Mouse (Mus musculus) limb, embryonic 14.5 days (tissue): ENCODE measurements around the gene Syn1. TPM values are rescaled to one million over a fixed set of nuclear protein-coding genes. Genes with fewer than 3 reads are reported as not detected.

Source experiments
- ATAC-seq: fragments of 200-750 bp; cut with Nextera tagmentation; 2 replicates; pipeline ENCODE4 v1.8.0; 2017; ENCODE audit warnings: low read depth, moderate number of reproducible peaks, moderate TSS enrichment; ENCODE audit not compliant: low FRiP score
- DNase-seq: peaks from one replicate; pipeline ENCODE4 v3.0.0-alpha.2; 2015; ENCODE audit warnings: low spot score
- H3K27ac ChIP-seq: fragments of 300-500 bp; sonication (generic); replicated peaks from 2 replicates; pipeline ENCODE4 v1.5.1; 2014; ENCODE audit warnings: low read depth, mild to moderate bottlenecking, low read length, moderate library complexity, mixed read lengths
- H3K27me3 ChIP-seq: fragments of 300-500 bp; sonication (generic); 2 replicates; pipeline ENCODE4 v1.6.1; 2014; ENCODE audit warnings: low read length, mixed read lengths; ENCODE audit not compliant: control insufficient read depth, insufficient read depth
- H3K36me3 ChIP-seq: fragments of 300-500 bp; sonication (generic); 2 replicates; pipeline ENCODE4 v1.6.1; 2014; ENCODE audit warnings: mild to moderate bottlenecking, low read length, moderate library complexity, mixed read lengths; ENCODE audit not compliant: control insufficient read depth, insufficient read depth
- H3K4me1 ChIP-seq: fragments of 300-500 bp; sonication (generic); 2 replicates; pipeline ENCODE4 v1.6.1; 2014; ENCODE audit warnings: antibody characterized with exemption, low read length, mixed read lengths; ENCODE audit not compliant: control insufficient read depth, insufficient read depth
- H3K4me2 ChIP-seq: fragments of 300-500 bp; sonication (generic); replicated peaks from 2 replicates; pipeline ENCODE4 v1.6.1; 2014; ENCODE audit warnings: low read depth, mild to moderate bottlenecking, low read length, moderate library complexity; ENCODE audit not compliant: severe bottlenecking
- H3K4me3 ChIP-seq: fragments of 300-500 bp; sonication (generic); replicated peaks from 2 replicates; pipeline ENCODE4 v1.5.1; 2014; ENCODE audit warnings: low read length
- H3K9ac ChIP-seq: fragments of 300-500 bp; sonication (generic); 2 replicates; pipeline ENCODE4 v1.6.1; 2014; ENCODE audit warnings: mild to moderate bottlenecking, low read depth, low read length, moderate library complexity; ENCODE audit not compliant: severe bottlenecking
- H3K9me3 ChIP-seq: fragments of 300-500 bp; sonication (generic); 2 replicates; pipeline ENCODE4 v1.6.1; 2016; ENCODE audit warnings: low read length; ENCODE audit not compliant: control insufficient read depth
- POLR2A ChIP-seq: fragments of 200-500 bp; IDR thresholded peaks from 2 replicates; pipeline ENCODE4 v1.8.0; 2012; ENCODE audit warnings: inconsistent platforms, mild to moderate bottlenecking, moderate library complexity, borderline replicate concordance; ENCODE audit not compliant: insufficient read depth, insufficient read length; ENCODE audit errors: extremely low read depth
- WGBS: fragments of 180-500 bp; shearing (Covaris S2); extraction: QIAGEN DNeasy Blood & Tissue Kit; methylation state at CpG from one replicate; pipeline ENCODE4 v1.1.7; 2014; 5-methylcytosine and 5-hydroxymethylcytosine counted together
- polyA plus RNA-seq, 2 experiments: library from polyadenylated mRNA; depleted of rRNA in 1 of 2; stranded (reverse) in 1 of 2; unstranded in 1 of 2; fragments of >200 nt; fragmentation: Nextera tagmentation in 1 of 2; extraction: Ambion mirVana in 1 of 2; gene quantifications; 2 replicates each; pipeline versions ENCODE4 v1.2.1 to v1.2.3; 2012 to 2014

Gene Syn1
- polyA plus RNA-seq, 2 experiments, result 0.22 to 0.52 TPM

DNA sequence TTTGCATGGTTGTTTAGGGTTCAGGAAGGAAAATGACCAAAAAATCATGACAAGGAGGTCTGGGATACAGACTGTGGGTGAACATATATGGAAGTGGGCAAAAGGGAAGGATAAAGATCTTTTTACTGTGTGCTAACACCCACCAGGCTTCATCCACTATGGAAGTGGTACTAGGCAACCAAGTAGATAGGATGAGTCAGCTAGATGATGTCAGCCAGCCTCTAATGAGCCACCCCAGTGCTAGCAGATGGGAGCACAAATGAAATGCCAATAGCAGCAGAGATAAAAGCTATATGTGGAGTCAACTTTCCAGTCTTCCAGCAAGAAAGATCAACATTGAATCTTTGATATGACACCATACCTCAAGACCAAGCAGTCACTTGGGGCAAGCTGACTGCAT, 5.7 kb downstream of the Syn1 start:
- Histone ChIP-seq H3K36me3 (no peaks in the 10 kb centered on the region), H3K27ac (no peak overlapping the region), H3K4me3 (no peak overlapping the region), H3K4me1 (no peaks in the 10 kb centered on the region), H3K9me3 (no peaks in the 10 kb centered on the region), H3K4me2 (no peak overlapping the region), H3K9ac (no peak overlapping the region), H3K27me3 (no peaks in the 10 kb centered on the region)
- no peak for ATAC-seq
- DNase-seq, result no peak
- no peak for TF ChIP-seq POLR2A

DNA sequence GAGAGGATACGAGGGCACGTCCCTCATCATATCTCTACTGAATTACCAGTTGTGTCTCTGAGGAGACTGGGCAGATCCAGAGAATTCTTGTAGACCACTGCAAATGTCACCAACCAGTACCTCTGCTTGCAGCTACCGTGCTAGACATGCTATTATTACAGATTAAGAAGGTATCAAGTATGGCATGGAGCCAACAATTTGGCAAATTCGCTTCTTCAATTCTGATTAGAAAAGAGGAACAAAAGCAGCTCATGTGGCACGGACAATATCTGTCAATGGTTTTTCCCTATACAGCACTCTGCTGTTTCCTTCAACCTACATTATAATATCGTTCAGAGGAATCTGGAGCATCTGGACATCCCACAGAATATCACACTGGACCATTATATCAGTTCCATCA, 7.1 kb downstream of the Syn1 start:
- no peaks in the 10 kb centered on the region for H3K27me3 ChIP-seq
- H3K4me2 ChIP-seq, result no peak overlapping the region
- no peak overlapping the region for H3K9ac ChIP-seq
- DNase-seq (no peak), ATAC-seq (no peak)
- no peak overlapping the region for H3K27ac ChIP-seq
- WGBS, result 82% methylated on average over 6 of the region's 6 CpGs
- no peak for TF ChIP-seq POLR2A
- no peaks in the 10 kb centered on the region for H3K36me3 ChIP-seq
- no peak overlapping the region for H3K4me3 ChIP-seq
- no peaks in the 10 kb centered on the region for H3K9me3 ChIP-seq
- H3K4me1 ChIP-seq, result no peaks in the 10 kb centered on the region

DNA sequence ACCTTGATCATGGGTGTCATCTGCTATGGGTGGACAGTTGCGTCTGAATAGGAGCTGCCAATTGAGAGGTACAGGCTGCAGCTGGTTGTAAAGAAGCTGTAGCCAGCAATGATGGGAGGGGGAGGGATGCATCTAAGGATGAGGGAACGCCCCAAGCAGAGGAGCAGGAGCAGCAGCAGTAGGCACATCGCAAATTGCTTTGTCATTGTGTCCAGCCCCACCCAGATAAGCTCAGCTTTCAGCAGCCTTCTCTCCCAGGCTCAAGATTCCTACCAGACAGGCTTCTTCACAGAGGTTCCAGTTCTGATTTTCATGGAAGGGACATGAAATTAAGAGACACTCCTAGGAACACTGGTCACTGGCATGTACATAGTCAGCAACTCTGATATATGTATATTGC, 10.7 kb downstream of the Syn1 start:
- Histone ChIP-seq H3K4me1 (no peaks in the 10 kb centered on the region), H3K9ac (no peak overlapping the region), H3K27ac (no peak overlapping the region), H3K9me3 (no peaks in the 10 kb centered on the region), H3K4me3 (no peak overlapping the region), H3K27me3 (no peaks in the 10 kb centered on the region), H3K36me3 (no peaks in the 10 kb centered on the region), H3K4me2 (no peak overlapping the region)
- WGBS, result 35% methylated on average over 3 of the region's 3 CpGs
- TF ChIP-seq POLR2A, result no peak
- ATAC-seq, result no peak
- no peak for DNase-seq

DNA sequence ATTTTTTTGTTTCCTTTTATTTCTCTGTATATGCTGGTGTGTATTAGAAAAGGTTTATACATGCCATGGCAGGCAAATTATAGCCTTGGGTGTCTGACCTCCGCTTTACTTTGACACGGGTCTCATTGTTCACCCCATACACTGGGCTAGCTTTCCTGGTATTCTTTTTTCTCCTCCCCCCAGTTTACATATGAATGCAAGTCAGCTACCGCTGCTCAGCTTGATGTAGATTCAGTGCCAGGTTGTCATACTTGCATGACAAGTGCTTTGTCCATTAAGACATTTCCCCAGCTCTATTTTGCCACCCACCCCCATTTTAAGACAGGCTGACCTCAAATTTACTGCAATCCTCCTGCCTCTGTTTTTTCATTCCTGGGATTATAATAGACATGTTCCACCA, 45.6 kb downstream of the Syn1 start:
- Histone ChIP-seq H3K36me3 (no peaks in the 10 kb centered on the region), H3K9me3 (no peaks in the 10 kb centered on the region), H3K4me2 (no peak overlapping the region), H3K4me3 (no peak overlapping the region), H3K27me3 (no peaks in the 10 kb centered on the region), H3K4me1 (no peaks in the 10 kb centered on the region), H3K9ac (no peak overlapping the region), H3K27ac (no peak overlapping the region)
- TF ChIP-seq POLR2A, result no peak
- DNase-seq, result no peak
- WGBS, result 68% methylated on average over 3 of the region's 3 CpGs
- no peak for ATAC-seq

DNA sequence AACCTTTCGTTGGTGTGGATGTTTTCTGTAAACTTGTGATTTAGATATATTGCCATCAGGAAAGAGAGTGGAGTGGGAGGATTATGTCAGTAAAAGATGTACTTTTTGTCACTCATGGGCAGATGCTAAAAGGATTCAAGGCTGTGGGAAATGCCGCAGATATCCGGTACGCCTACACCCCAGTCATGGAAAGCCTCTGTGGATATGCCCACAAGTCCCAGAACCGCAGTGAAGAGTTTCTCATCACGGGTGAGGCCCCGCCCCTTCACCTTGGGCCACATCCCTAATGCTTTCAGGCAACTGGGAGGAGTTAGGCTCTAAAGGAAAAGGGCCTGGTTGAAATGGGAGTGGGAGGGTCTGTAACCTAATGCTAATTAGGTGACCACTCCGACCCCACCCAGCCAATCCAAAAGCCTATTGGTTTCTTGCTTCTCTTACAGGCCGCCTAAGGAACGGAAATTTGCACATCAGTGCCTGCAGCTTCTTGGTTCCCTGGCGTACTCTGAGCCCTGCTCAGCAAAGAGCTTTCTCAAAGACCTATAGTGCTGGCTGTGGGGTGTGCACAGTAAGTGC, 47.8 kb downstream of the Syn1 start:
- H3K4me3 ChIP-seq, result no peak overlapping the region
- WGBS, result 43% methylated on average over 11 of the region's 11 CpGs
- no peak overlapping the region for H3K27ac ChIP-seq
- H3K9me3 ChIP-seq, result no peaks in the 10 kb centered on the region
- no peak overlapping the region for H3K9ac ChIP-seq
- DNase-seq (no peak), ATAC-seq (no peak)
- no peaks in the 10 kb centered on the region for H3K4me1 ChIP-seq
- no peak for TF ChIP-seq POLR2A
- no peak overlapping the region for H3K4me2 ChIP-seq
- no peaks in the 10 kb centered on the region for H3K27me3 ChIP-seq
- no peaks in the 10 kb centered on the region for H3K36me3 ChIP-seq
